Comparison of ENCODE assay signal across 23 mouse cellular contexts in genomic region chr8:124732828-124733227, GRCm38 (mm10). TPM values are rescaled to one million over a fixed set of nuclear protein-coding genes. Genes with fewer than 3 reads are reported as not detected.
DNase-seq lines count a peak whose midpoint lies in the region; ATAC-seq and TF ChIP-seq lines count a peak whose summit lies in the region.
"Had no signal": no experiment of that assay in that cellular context is flagged by ENCODE, and none has a peak within 500 bp of the region (broad histone marks: within the 10 kb centered on the region; RNA-seq: fewer than 3 reads in every experiment).

No protein-coding gene starts in this region.

- peak overlapping the region; percentile 28; the same call in 1 of the 2 replicates for H3K27ac ChIP-seq in gastrocnemius, adult 2 months
- H3K27ac ChIP-seq in liver, embryonic 16.5 days (ENCODE audit: low read length): no peak overlapping the region
- H3K27ac ChIP-seq in kidney, embryonic 14.5 days (ENCODE audit: low read depth, low read length): no peak overlapping the region
- H3K27ac ChIP-seq: embryonic facial prominence, embryonic 13.5 days; forebrain, embryonic 13.5 days; heart, embryonic 10.5 days; heart, embryonic 15.5 days had no signal

- no peaks in the 10 kb centered on the region for H3K9me3 ChIP-seq in liver, embryonic 16.5 days (replicated peaks; ENCODE audit: control insufficient read depth, low read length)
- H3K9me3 ChIP-seq in kidney, embryonic 14.5 days (ENCODE audit: control insufficient read depth, low read length): no peaks in the 10 kb centered on the region
- H3K9me3 ChIP-seq: embryonic facial prominence, embryonic 13.5 days; forebrain, embryonic 13.5 days; G1E; heart, embryonic 10.5 days; heart, embryonic 15.5 days had no signal

- peak; percentile 37; the same call in 1 of the 2 replicates for ATAC-seq in liver, embryonic 16.5 days (ENCODE audit: low read depth)
- peak; percentile 62 for ATAC-seq in megakaryocyte, adult 5-6 weeks (ENCODE audit: poor library complexity, severe bottlenecking)
- no peak for ATAC-seq in kidney, embryonic 14.5 days (ENCODE audit: low FRiP score, low TSS enrichment)
- ATAC-seq: CD4-positive, CD25-positive, alpha-beta regulatory T cell, adult 4 months; forebrain, embryonic 13.5 days; forebrain, postnatal 0 days; hindbrain, embryonic 16.5 days had no signal

- no peak for DNase-seq in gastrocnemius, adult 2 months
- no peak for DNase-seq in gastrocnemius, adult 18-20 months (ENCODE audit: low spot score)
- DNase-seq in liver: no peak
- no peak for DNase-seq in c-Kit-positive CD71-positive TER-119-positive erythroid progenitor cells, embryonic 14.5 days (ENCODE audit: low spot score)
- DNase-seq: adrenal gland, adult 8-10 months; adrenal gland, postnatal 36 days; B cell, adult 2 months; cerebellum, adult 11-12 months; cerebellum, adult 9-10 months; cerebellum, postnatal 25 days; forebrain, postnatal 0 days; gastrocnemius, postnatal 36 days; heart, adult 18-20 months had no signal

- 46% methylated on average over 8 of the region's 8 CpGs for WGBS in liver, embryonic 16.5 days (ENCODE audit: insufficient replicate concordance)
- 92% methylated on average over 8 of the region's 8 CpGs for WGBS in kidney, embryonic 14.5 days

- peaks cover 4% of the 10 kb centered on the region; the same call in 1 of the 2 replicates for H3K36me3 ChIP-seq in liver, embryonic 16.5 days (ENCODE audit: control insufficient read depth, insufficient read depth)
- H3K36me3 ChIP-seq in kidney, embryonic 14.5 days (ENCODE audit: control insufficient read depth, insufficient read depth, low read length): peaks cover 72% of the 10 kb centered on the region

- H3K9ac ChIP-seq in liver, embryonic 16.5 days (ENCODE audit: low read depth, low read length): no peak overlapping the region
- no peak overlapping the region for H3K9ac ChIP-seq in kidney, embryonic 14.5 days (ENCODE audit: low read depth, low read length)
- H3K9ac ChIP-seq: embryonic facial prominence, embryonic 13.5 days; forebrain, embryonic 13.5 days; forebrain, postnatal 0 days; heart, embryonic 15.5 days had no signal

- no peaks in the 10 kb centered on the region for H3K27me3 ChIP-seq in liver, embryonic 16.5 days (ENCODE audit: control insufficient read depth, insufficient read depth, low read depth, low read length)
- H3K27me3 ChIP-seq in kidney, embryonic 14.5 days (ENCODE audit: control insufficient read depth, insufficient read depth, low read length): no peaks in the 10 kb centered on the region
- H3K27me3 ChIP-seq: embryonic facial prominence, embryonic 13.5 days; forebrain, embryonic 13.5 days; heart, embryonic 15.5 days had no signal

- intact Hi-C loops in gastrocnemius, adult 2 months (cut with DNase I): no loop called here

- no peaks in the 10 kb centered on the region for H3K4me1 ChIP-seq in liver, embryonic 16.5 days (ENCODE audit: control insufficient read depth, low read depth, low read length)
- H3K4me1 ChIP-seq in kidney, embryonic 14.5 days (ENCODE audit: control insufficient read depth, insufficient read depth, low read length): no peaks in the 10 kb centered on the region
- H3K4me1 ChIP-seq: embryonic facial prominence, embryonic 13.5 days; forebrain, embryonic 13.5 days; heart, embryonic 15.5 days had no signal

- peak overlapping the region; percentile 20; the same call in 1 of the 2 replicates for H3K4me3 ChIP-seq in gastrocnemius, adult 2 months
- H3K4me3 ChIP-seq in liver, embryonic 16.5 days (ENCODE audit: low read depth, low read length): no peak overlapping the region
- no peak overlapping the region for H3K4me3 ChIP-seq in kidney, embryonic 14.5 days (ENCODE audit: low read length)
- H3K4me3 ChIP-seq: embryonic facial prominence, embryonic 13.5 days; forebrain, embryonic 13.5 days; heart, embryonic 10.5 days; heart, embryonic 15.5 days had no signal

- H3K4me2 ChIP-seq in liver, embryonic 16.5 days (ENCODE audit: low read depth, low read length): no peak overlapping the region
- no peak overlapping the region for H3K4me2 ChIP-seq in kidney, embryonic 14.5 days (replicated peaks; ENCODE audit: low read depth, low read length)
- H3K4me2 ChIP-seq: embryonic facial prominence, embryonic 13.5 days; forebrain, embryonic 13.5 days; heart, embryonic 15.5 days had no signal

- TF ChIP-seq CTCF in gastrocnemius, adult 2 months (IDR thresholded peaks at IDR 0.05): no peak

RNA-seq across cellular contexts. Expression of gene Arv1, which starts 10.9 kb away (rescaled TPM):
- total RNA-seq in gastrocnemius, adult 2 months (2021): 1 to 10 TPM; 2.9 to 3.5 TPM
- total RNA-seq in gastrocnemius, adult 18-20 months (2021): 1 to 10 TPM; 2.6 to 3.1 TPM
- polyA plus RNA-seq in liver, embryonic 16.5 days (2015; fragmentation: Nextera tagmentation; extraction: Ambion mirVana): 4.8 and 5.7 TPM in 2 replicates
- 4.6 and 5.3 TPM in 2 replicates for total RNA-seq in megakaryocyte, adult 5-6 weeks (2015)
- 0.92 and 1.5 TPM in 2 replicates for total RNA-seq in megakaryocyte, adult 5-6 weeks (2017)
- 30.9 and 32.2 TPM in 2 replicates for polyA plus RNA-seq in kidney, embryonic 14.5 days (2014; fragmentation: Nextera tagmentation; extraction: Ambion mirVana)

RNA-seq across cellular contexts. Expression of gene Ttc13, which starts 11.0 kb away (rescaled TPM):
- 10 to 100 TPM; 19.3 to 20.8 TPM for total RNA-seq in gastrocnemius, adult 2 months (2021)
- total RNA-seq in gastrocnemius, adult 18-20 months (2021): 10 to 100 TPM; 17.1 to 20.6 TPM
- polyA plus RNA-seq in liver, embryonic 16.5 days (2015; fragmentation: Nextera tagmentation; extraction: Ambion mirVana): 14.2 and 14.6 TPM in 2 replicates
- 34.0 and 47.9 TPM in 2 replicates for total RNA-seq in megakaryocyte, adult 5-6 weeks (2015)
- total RNA-seq in megakaryocyte, adult 5-6 weeks (2017): 32.7 and 36.7 TPM in 2 replicates
- polyA plus RNA-seq in kidney, embryonic 14.5 days (2014; fragmentation: Nextera tagmentation; extraction: Ambion mirVana): 36.3 and 57.1 TPM in 2 replicates

RNA-seq across cellular contexts. Expression of gene Fam89a, which starts 18.8 kb away (rescaled TPM):
- total RNA-seq in gastrocnemius, adult 2 months (2021): 1 to 10 TPM in 1 of 2 experiments, under 1 TPM in 1; 0.54 to 1.2 TPM
- total RNA-seq in gastrocnemius, adult 18-20 months (2021): 1 to 10 TPM in 1 of 2 experiments, under 1 TPM in 1; 0.62 to 1.5 TPM
- 2.1 and 2.3 TPM in 2 replicates for polyA plus RNA-seq in liver, embryonic 16.5 days (2015; fragmentation: Nextera tagmentation; extraction: Ambion mirVana)
- total RNA-seq in megakaryocyte, adult 5-6 weeks (2015): 0.98 and 1.3 TPM in 2 replicates
- 0.33 TPM in 1 of 2 replicates, not detected in the other for total RNA-seq in megakaryocyte, adult 5-6 weeks (2017)
- 6.2 and 6.8 TPM in 2 replicates for polyA plus RNA-seq in kidney, embryonic 14.5 days (2014; fragmentation: Nextera tagmentation; extraction: Ambion mirVana)
- total RNA-seq: G1E had no signal
- polyA plus RNA-seq: G1E had no signal
